Mouse (Mus musculus) layer of hippocampus, postnatal 36 days (tissue): ENCODE measurements around the gene Sppl2b. TPM values are rescaled to one million over a fixed set of nuclear protein-coding genes. Genes with fewer than 3 reads are reported as not detected.

ENCODE experiments used
- DNase-seq, 2 experiments: peaks; one replicate each; pipeline ENCODE4 v3.0.0; 2022
- total RNA-seq, 2 experiments: library from RNA; stranded (reverse); gene quantifications; 2 replicates each; pipeline ENCODE4 v1.2.3; 2021

Sppl2b gene
- total RNA-seq, 2 experiments from 2014 or later, result 56.0 to 67.0 TPM

DNA sequence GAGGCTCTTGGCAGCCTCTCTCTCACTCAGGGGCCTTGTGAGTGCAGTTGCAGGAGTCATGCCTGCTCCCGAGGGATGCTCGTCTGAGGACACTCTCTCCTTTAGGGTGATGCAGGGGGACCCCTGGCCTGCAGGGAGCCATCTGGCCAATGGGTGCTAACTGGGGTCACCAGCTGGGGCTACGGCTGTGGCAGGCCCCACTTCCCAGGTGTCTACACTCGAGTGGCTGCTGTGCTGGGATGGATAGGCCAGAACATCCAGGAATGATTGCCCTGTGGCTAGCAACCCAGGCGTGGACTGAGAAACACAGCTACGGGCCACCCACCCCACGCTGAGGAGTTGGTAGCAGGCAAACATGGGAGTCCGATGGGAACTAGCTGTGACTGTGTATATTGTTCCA is 44.0 kb downstream of the Sppl2b start:
- DNase-seq, result no peak

GRCm38 (mm10) chr10:80899591-80900317 is 44.7 kb downstream of the Sppl2b start:
- DNase-seq, result no peak

GRCm38 (mm10) chr10:80900318-80901247 is 45.5 kb downstream of the Sppl2b start, which contains the start of gene Timm13:
Gene Timm13, minus strand, starts transcription at chr10:80900969.
- peak; percentile 99 for DNase-seq

GRCm38 (mm10) chr10:80901409-80902272 is 46.6 kb downstream of the Sppl2b start:
- no peak for DNase-seq

GRCm38 (mm10) chr10:80902273-80902940 is 47.3 kb downstream of the Sppl2b start:
- no peak for DNase-seq

DNA sequence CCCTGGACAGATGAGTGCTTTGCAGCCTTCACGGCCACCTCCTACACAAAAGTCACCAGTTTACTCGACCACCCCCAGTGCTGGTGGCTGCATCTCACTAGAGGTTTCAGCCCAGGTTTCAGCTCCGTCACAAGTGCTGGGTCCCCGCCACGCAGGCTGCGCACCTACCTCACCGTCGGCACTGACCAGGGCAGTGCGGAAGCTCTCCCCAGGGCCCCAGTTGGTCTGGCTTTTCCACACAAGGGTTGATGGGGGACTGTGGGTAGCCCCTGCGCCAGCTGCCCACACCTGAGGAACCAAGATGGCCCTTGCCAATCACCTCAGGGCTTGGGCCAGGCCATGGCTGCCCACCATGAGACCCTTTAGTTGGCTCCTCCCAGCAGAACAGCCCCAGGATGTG is 48.2 kb downstream of the Sppl2b start:
- no peak for DNase-seq

GRCm38 (mm10) chr10:80904004-80904693 is 49.1 kb downstream of the Sppl2b start:
- no peak for DNase-seq

DNA sequence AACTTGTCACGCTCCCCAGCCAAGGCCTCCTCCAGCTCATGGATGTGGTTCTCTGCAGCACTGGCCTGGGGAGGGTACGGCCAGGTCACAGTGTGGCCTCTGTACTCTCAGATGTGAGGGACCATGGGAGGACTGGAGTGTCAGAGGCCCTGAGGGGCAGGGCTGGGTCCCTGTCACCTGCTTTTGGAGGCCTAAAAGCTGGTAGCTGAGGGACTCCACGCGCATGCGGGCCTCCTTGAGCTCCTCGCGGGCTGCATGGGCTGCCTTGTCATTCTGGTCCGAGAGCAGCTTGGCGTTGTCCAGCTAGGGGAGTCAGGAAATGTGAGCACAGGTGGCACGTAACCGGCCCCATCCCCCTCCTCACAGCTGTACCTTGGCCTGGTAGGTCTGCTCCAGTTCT is 49.6 kb downstream of the Sppl2b start:
- DNase-seq, result no peak

DNA sequence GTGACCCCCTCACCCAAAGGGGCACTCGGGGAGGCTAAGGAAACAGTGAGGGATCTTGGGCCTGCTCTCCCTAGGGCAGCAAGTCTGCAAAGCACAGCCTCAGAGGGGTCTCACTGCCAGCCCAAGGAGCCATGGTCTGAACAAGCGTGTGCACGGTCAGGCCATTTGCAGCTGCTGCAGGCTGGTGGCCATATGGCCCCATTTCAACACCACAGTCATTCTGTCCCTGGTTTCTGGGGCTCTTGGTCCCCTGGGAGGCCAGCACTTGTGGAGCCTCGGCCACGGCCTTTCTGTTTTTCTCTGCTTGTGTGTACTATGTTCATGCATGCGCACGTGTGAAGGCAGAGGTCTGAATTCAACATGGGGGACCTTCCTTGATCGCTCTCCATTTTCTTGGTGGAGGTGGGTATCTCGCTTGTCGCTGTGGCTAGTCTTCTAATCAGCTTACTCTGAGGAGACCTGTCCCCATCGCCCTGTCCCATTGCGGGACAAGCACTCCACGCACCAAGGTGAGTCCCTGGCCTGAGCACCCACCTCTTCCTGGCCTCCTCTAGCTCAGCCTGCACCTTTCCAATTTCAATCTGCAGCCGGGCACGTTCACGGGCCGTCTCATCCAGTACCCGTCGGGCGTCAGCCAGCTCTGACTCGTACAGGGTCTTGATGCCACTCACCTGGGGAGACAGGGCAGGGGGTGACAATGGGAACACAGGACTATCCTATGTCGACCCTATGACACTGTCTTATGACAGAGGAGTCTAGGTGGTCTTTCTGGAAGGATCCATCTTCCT is 54.5 kb downstream of the Sppl2b start:
- DNase-seq, result no peak

- DNase-seq, result no peak
Observed at GRCm38 (mm10) chr10:80911354-80911753, 56.3 kb downstream of the Sppl2b start.

- DNase-seq, result no peak
Observed at GRCm38 (mm10) chr10:80911891-80912290, 56.8 kb downstream of the Sppl2b start.

DNA sequence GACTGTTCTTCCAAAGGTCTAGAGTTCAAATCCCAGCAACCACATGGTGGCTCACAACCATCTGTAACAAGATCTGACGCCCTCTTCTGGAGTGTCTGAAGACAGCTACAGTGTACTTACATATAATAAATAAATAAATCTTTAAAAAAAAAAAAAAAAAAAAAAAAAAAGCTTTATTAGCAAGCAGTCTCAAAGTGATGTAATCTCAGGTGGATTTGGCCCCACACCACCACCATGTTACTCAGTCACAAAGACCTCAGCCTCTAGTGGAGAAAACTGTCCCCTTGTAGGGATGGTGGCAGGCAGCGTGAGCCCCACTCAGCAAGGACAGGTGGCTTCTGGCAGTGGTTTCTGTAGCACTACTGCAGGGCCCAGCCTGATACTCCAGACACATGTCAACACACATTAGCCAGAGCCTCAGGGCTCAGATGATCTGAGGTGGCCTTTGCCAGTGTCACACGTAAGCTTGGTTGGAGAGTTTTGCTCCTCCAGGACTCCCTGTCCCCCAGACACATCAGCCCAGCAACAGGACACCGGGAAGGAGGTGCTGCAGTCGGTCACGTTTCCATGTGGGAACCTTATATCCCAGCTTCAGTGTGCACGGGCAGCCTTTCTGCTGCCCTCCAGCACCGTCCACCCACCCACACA is 58.4 kb downstream of the Sppl2b start:
- no peak for DNase-seq

DNA sequence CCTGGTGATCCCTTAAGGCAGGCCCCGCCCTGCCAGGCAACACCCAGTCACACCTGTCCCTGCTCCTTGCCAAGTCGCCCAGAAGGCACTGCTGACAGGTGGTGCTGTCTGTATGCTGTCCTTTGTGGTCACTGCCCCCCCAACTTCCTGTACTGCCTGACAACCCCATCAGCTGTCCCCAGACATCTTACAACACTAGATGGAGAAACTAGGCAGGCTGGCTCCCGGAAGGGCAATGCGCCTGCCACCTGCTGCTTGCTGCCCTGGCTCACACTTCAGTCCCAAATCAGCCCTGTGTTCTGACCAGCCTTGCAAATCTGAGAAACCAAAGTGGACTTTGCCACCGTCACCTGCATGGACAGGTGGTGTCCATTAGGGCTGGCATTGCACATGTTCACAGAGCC is 59.2 kb downstream of the Sppl2b start:
- no peak for DNase-seq

DNA sequence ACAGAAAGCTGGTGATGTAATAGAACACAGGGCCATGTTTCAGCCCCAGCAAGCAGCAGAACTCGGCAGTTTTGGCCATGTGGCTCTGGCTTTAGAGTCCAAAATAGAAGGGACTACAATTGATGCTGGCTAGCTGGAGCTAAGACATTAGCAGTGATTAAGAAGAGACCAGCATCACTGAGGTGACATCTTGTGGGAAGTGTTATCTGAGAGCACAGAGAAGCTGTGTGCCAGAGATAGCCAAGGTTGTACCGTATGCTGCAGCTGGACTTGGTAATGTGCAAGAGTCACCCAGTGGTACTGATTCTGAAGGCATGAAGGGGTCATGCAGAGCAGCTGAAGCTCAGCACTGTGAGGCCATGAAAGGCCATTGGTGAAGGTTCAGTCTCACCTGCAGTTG is 60.2 kb downstream of the Sppl2b start:
- DNase-seq, result no peak

- DNase-seq, result no peak
Observed at GRCm38 (mm10) chr10:80915736-80916135, 60.7 kb downstream of the Sppl2b start.

- no peak for DNase-seq
Observed at GRCm38 (mm10) chr10:80917336-80917778, 62.3 kb downstream of the Sppl2b start.

- peak; percentile 81 to 85 for DNase-seq
Observed at GRCm38 (mm10) chr10:80917779-80918434, 62.8 kb downstream of the Sppl2b start, which contains the start of gene Lmnb2. Gene Lmnb2, minus strand, starts transcription at chr10:80918245.
